15 mouse cellular contexts compared by ENCODE assay signal in genomic region chr13:56955358-56955757, GRCm38 (mm10). TPM values are rescaled to one million over a fixed set of nuclear protein-coding genes. Genes with fewer than 3 reads are reported as not detected.
DNase-seq lines count a peak whose midpoint lies in the region; ATAC-seq and TF ChIP-seq lines count a peak whose summit lies in the region.
"Had no signal": no experiment of that assay in that cellular context is flagged by ENCODE, and none has a peak within 500 bp of the region (broad histone marks: within the 10 kb centered on the region; RNA-seq: fewer than 3 reads in every experiment).

No protein-coding gene starts in this region.

- H3K27me3 ChIP-seq in hindbrain, embryonic 10.5 days (ENCODE audit: insufficient read depth, poor library complexity, severe bottlenecking) = no peaks in the 10 kb centered on the region
- H3K27me3 ChIP-seq in hindbrain, postnatal 0 days (ENCODE audit: insufficient read depth, low read length) = no peaks in the 10 kb centered on the region
- no peaks in the 10 kb centered on the region for H3K27me3 ChIP-seq in lung, postnatal 0 days (replicated peaks; ENCODE audit: insufficient read depth, low read length)
- H3K27me3 ChIP-seq: heart, embryonic 13.5 days; neural tube, embryonic 12.5 days had no signal

- no peak overlapping the region for H3K4me2 ChIP-seq in hindbrain, postnatal 0 days (ENCODE audit: low read depth, low read length)
- H3K4me2 ChIP-seq in lung, postnatal 0 days (replicated peaks; ENCODE audit: low read depth, low read length) = no peak overlapping the region
- H3K4me2 ChIP-seq: heart, embryonic 13.5 days; neural tube, embryonic 12.5 days had no signal

- TF ChIP-seq CTCF in hindbrain, postnatal 0 days (IDR thresholded peaks at IDR 0.05; ENCODE audit: low read depth) = no peak
- peak; percentile 32 for TF ChIP-seq CTCF in lung, postnatal 0 days (IDR thresholded peaks at IDR 0.05)

- H3K4me1 ChIP-seq in hindbrain, embryonic 10.5 days (replicated peaks) = no peaks in the 10 kb centered on the region
- no peaks in the 10 kb centered on the region for H3K4me1 ChIP-seq in hindbrain, postnatal 0 days (ENCODE audit: insufficient read depth, low read length)
- H3K4me1 ChIP-seq in lung, postnatal 0 days (ENCODE audit: insufficient read depth, low read depth, low read length) = no peaks in the 10 kb centered on the region
- H3K4me1 ChIP-seq: heart, embryonic 13.5 days; neural tube, embryonic 12.5 days had no signal

- no peak overlapping the region for H3K9ac ChIP-seq in hindbrain, postnatal 0 days (replicated peaks; ENCODE audit: low read length)
- H3K9ac ChIP-seq in lung, postnatal 0 days (replicated peaks; ENCODE audit: low read depth) = no peak overlapping the region
- H3K9ac ChIP-seq: heart, embryonic 13.5 days; neural tube, embryonic 12.5 days had no signal

- H3K36me3 ChIP-seq in hindbrain, embryonic 10.5 days = no peaks in the 10 kb centered on the region
- H3K36me3 ChIP-seq in hindbrain, postnatal 0 days (ENCODE audit: insufficient read depth, low read length) = no peaks in the 10 kb centered on the region
- H3K36me3 ChIP-seq in lung, postnatal 0 days (ENCODE audit: insufficient read depth, low read length) = no peaks in the 10 kb centered on the region
- H3K36me3 ChIP-seq: heart, embryonic 13.5 days; neural tube, embryonic 12.5 days had no signal

- no peak for ATAC-seq in hindbrain, postnatal 0 days
- no peak for ATAC-seq in lung, postnatal 0 days
- ATAC-seq: CD4-positive, CD25-positive, alpha-beta regulatory T cell, adult 4 months had no signal

- no peaks in the 10 kb centered on the region for H3K9me3 ChIP-seq in hindbrain, embryonic 10.5 days
- no peaks in the 10 kb centered on the region for H3K9me3 ChIP-seq in hindbrain, postnatal 0 days (ENCODE audit: low read length)
- no peaks in the 10 kb centered on the region for H3K9me3 ChIP-seq in lung, postnatal 0 days (ENCODE audit: low read length)
- H3K9me3 ChIP-seq: heart, embryonic 13.5 days; neural tube, embryonic 12.5 days had no signal

- peak; percentile 21 for DNase-seq in hindbrain, embryonic 10.5 days (ENCODE audit: low spot score)
- DNase-seq in hindbrain, postnatal 0 days (ENCODE audit: low spot score) = no peak
- no peak for DNase-seq in lung, postnatal 0 days (ENCODE audit: low spot score)
- no peak for DNase-seq in lung, postnatal 10 days
- DNase-seq in NIH3T3 (ENCODE audit: low read depth) = peak; percentile 1
- DNase-seq in embryo, embryonic 9.5 days (ENCODE audit: extremely low spot score) = peak; percentile 15
- DNase-seq in cerebellum, adult 9-11 months = no peak
- DNase-seq: thymus, postnatal 36 days had no signal

- WGBS in hindbrain, embryonic 10.5 days = 48% methylated on average over 5 of the region's 5 CpGs
- 53% methylated on average over 5 of the region's 5 CpGs for WGBS in hindbrain, postnatal 0 days
- WGBS in lung, postnatal 0 days = 45% methylated on average over 5 of the region's 5 CpGs

- no peak overlapping the region for H3K4me3 ChIP-seq in hindbrain, embryonic 10.5 days
- H3K4me3 ChIP-seq in hindbrain, postnatal 0 days (ENCODE audit: low read length) = no peak overlapping the region
- H3K4me3 ChIP-seq in lung, postnatal 0 days (ENCODE audit: low read depth, low read length) = no peak overlapping the region
- H3K4me3 ChIP-seq: heart, embryonic 13.5 days; neural tube, embryonic 12.5 days had no signal

- H3K27ac ChIP-seq in hindbrain, embryonic 10.5 days = no peak overlapping the region
- H3K27ac ChIP-seq in hindbrain, postnatal 0 days = no peak overlapping the region
- H3K27ac ChIP-seq in lung, postnatal 0 days (ENCODE audit: low read length) = no peak overlapping the region
- H3K27ac ChIP-seq: heart, embryonic 13.5 days; neural tube, embryonic 12.5 days had no signal

- no peak for TF ChIP-seq EP300 in lung, postnatal 0 days (IDR thresholded peaks at IDR 0.05)

RNA-seq across cellular contexts. Expression of gene Trpc7, which starts 59.6 kb away (rescaled TPM):
- 0.07 TPM in 1 of 2 replicates, not detected in the other for polyA plus RNA-seq in hindbrain, embryonic 10.5 days (2016; fragmentation: Nextera tagmentation; extraction: Ambion mirVana)
- 9.6 TPM in 2 replicates for total RNA-seq in hindbrain, postnatal 0 days (2014; rRNA removed)
- polyA plus RNA-seq in hindbrain, postnatal 0 days (2015; fragmentation: Nextera tagmentation; extraction: Ambion mirVana) = 3.3 and 3.8 TPM in 2 replicates
- polyA plus RNA-seq in lung, postnatal 0 days (2015; fragmentation: Nextera tagmentation; extraction: Ambion mirVana) = not detected in 2 replicates
- total RNA-seq: common myeloid progenitor, adult 5-6 weeks; gastrocnemius, adult 8-10 months; megakaryocyte-erythroid progenitor cell, adult 5-6 weeks had no signal
- polyA plus RNA-seq: CD4-positive, CD25-positive, alpha-beta regulatory T cell, adult 4 months; liver, embryonic 16.5 days had no signal

Comparison
In these comparisons a context has a peak if more than half of its experiments do, and no peak if none do; other contexts are left out.
1. DNase-seq: peak in hindbrain, embryonic 10.5 days (single experiment), NIH3T3 (single experiment) and embryo, embryonic 9.5 days (single experiment); none in hindbrain, postnatal 0 days (single experiment), lung, postnatal 0 days (single experiment), lung, postnatal 10 days (single experiment) and cerebellum, adult 9-11 months (single experiment).